ENCODE assay signal across 8 mouse cellular contexts in the genomic region with DNA sequence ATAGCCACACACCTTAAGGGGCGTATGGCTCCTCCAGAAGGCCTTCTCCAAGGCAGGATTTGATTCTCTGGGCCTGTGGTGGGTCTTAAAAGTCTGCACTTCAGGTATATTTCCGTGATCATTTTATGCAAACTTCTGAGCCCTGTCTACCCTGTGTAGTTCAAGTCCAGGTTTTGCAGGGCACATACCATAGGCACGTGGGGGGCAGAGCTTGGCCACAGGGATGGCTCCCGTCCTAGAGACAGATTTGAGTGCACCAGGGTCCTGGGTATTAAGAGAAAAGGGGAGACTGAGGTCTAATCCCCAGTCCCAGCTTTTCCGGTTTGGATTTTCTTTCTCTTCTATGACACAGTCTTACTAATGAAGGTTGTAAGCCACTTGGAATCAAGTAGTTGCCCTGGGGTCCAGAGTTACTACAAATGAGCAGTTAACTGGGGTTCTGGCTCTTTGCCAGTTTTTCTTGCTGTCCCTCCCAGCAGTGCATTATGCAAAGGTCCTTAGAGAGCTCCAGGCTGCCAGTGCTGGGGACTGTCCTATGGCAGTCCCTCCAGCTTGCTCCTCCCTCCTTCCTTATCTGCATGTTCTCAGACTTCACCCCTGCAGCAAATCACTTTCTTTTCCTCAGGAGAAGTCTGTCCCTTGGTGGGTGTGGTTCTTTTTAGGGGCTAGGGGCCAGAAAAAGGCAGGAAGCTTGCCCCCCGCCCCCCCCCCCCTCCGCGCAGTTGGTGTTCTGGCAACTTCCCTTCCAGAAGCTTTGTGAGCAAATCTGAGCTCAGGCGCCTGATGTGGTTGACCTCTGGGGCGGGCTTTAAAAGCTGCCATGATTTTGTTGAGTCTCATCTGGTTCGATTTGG.
A peak's percentile ranks its signal among the peaks of the same experiment; 100 is the strongest.
DNase-seq lines count a peak whose midpoint lies in the region; ATAC-seq lines count a peak whose summit lies in the region.

No protein-coding gene starts in this region.

- peak; percentile 78 for ATAC-seq in hindbrain, embryonic 14.5 days (ENCODE audit: low FRiP score)
- ATAC-seq in midbrain, embryonic 16.5 days, result peak; percentile 84

- H3K4me1 ChIP-seq in hindbrain, embryonic 14.5 days (replicated peaks; ENCODE audit: control insufficient read depth, insufficient read depth, low read length), result no peaks in the 10 kb centered on the region
- 0 out of 2 replicates have a peak, but pooled peaks cover 3% of the 10 kb centered on the region for H3K4me1 ChIP-seq in midbrain, embryonic 16.5 days (ENCODE audit: control insufficient read depth, insufficient read depth, low read length)

- H3K4me3 ChIP-seq in hindbrain, embryonic 14.5 days (replicated peaks; ENCODE audit: low read length), result no peak overlapping the region
- no peak overlapping the region for H3K4me3 ChIP-seq in midbrain, embryonic 16.5 days (ENCODE audit: low read depth, low read length)

- H3K27ac ChIP-seq in hindbrain, embryonic 14.5 days, result peak overlapping the region; percentile 41; the same call in 1 of the 2 replicates
- no peak overlapping the region; the same call in 1 of the 2 replicates for H3K27ac ChIP-seq in midbrain, embryonic 16.5 days (ENCODE audit: low read length)

- 47% methylated on average over 10 of the region's 11 CpGs for WGBS in hindbrain, embryonic 14.5 days
- WGBS in midbrain, embryonic 16.5 days, result 45% methylated on average over 11 of the region's 11 CpGs

- H3K4me2 ChIP-seq in hindbrain, embryonic 14.5 days (replicated peaks), result no peak overlapping the region
- no peak overlapping the region for H3K4me2 ChIP-seq in midbrain, embryonic 16.5 days (ENCODE audit: low read length)

- H3K27me3 ChIP-seq in hindbrain, embryonic 14.5 days (ENCODE audit: control insufficient read depth, insufficient read depth, low read length), result no peaks in the 10 kb centered on the region
- H3K27me3 ChIP-seq in midbrain, embryonic 16.5 days (ENCODE audit: control insufficient read depth, insufficient read depth, low read depth, low read length), result no peaks in the 10 kb centered on the region

- no peaks in the 10 kb centered on the region for H3K36me3 ChIP-seq in hindbrain, embryonic 14.5 days (replicated peaks; ENCODE audit: control insufficient read depth, insufficient read depth)
- H3K36me3 ChIP-seq in midbrain, embryonic 16.5 days (ENCODE audit: control insufficient read depth, insufficient read depth, low read length), result no peaks in the 10 kb centered on the region

- H3K9me3 ChIP-seq in hindbrain, embryonic 14.5 days (ENCODE audit: control insufficient read depth, low read length), result peaks cover 16% of the 10 kb centered on the region; the same call in 1 of the 2 replicates
- peaks cover 7% of the 10 kb centered on the region; the same call in 1 of the 2 replicates for H3K9me3 ChIP-seq in midbrain, embryonic 16.5 days (replicated peaks; ENCODE audit: control insufficient read depth, low read length, poor library complexity, severe bottlenecking)

- no peak overlapping the region for H3K9ac ChIP-seq in hindbrain, embryonic 14.5 days
- H3K9ac ChIP-seq in midbrain, embryonic 16.5 days (ENCODE audit: low read depth, low read length), result no peak overlapping the region

- DNase-seq in cerebellum, postnatal 10 days, result peak; percentile 45 to 49
- DNase-seq in cerebellum, adult 18-20 months, result no peak
- DNase-seq in forelimb bud, embryonic 11.5 days (ENCODE audit: low read depth, low spot score), result peak; percentile 89
- DNase-seq in hindbrain, embryonic 14.5 days (ENCODE audit: low spot score), result peak; percentile 43
- peak; percentile 50 for DNase-seq in liver
- DNase-seq in thymus, postnatal 14 days, result no peak
- DNase-seq in urinary bladder, postnatal 10 days (ENCODE audit: low spot score), result no peak

Comparison
In these comparisons a context has a peak if more than half of its experiments do, and no peak if none do; other contexts are left out.
1. DNase-seq: peak in cerebellum, postnatal 10 days (2 of 2), forelimb bud, embryonic 11.5 days (single experiment), hindbrain, embryonic 14.5 days (single experiment) and liver (single experiment); none in cerebellum, adult 18-20 months (0 of 2), thymus, postnatal 14 days (single experiment) and urinary bladder, postnatal 10 days (single experiment).